Mouse (Mus musculus): ENCODE data around the gene Gadl1. TPM values are rescaled to one million over a fixed set of nuclear protein-coding genes. Genes with fewer than 3 reads are reported as not detected.

Gadl1 gene
- polyA plus RNA-seq, 1 experiment from 2014 or later, result 0.20 TPM

GRCm38 (mm10) chr9:115990661-115991060, 81.4 kb downstream of the Gadl1 start:
- ATAC-seq (ENCODE audit: low FRiP score, low read depth), result no peak
- Histone ChIP-seq H3K27ac (replicated peaks) (no peak overlapping the region), H3K4me3 (no peak overlapping the region), H3K9me3 (no peaks in the 10 kb centered on the region), H3K9ac (replicated peaks) (no peak overlapping the region), H3K4me2 (replicated peaks) (no peak overlapping the region), H3K36me3 (no peaks in the 10 kb centered on the region), H3K4me1 (no peaks in the 10 kb centered on the region), H3K27me3 (no peaks in the 10 kb centered on the region)
- 94% methylated on average over 7 of the region's 7 CpGs for WGBS

- H3K27me3 ChIP-seq, result no peaks in the 10 kb centered on the region
- H3K4me1 ChIP-seq, result no peaks in the 10 kb centered on the region
- no peak overlapping the region for H3K4me2 ChIP-seq (replicated peaks)
- H3K36me3 ChIP-seq, result no peaks in the 10 kb centered on the region
- no peak overlapping the region for H3K27ac ChIP-seq (replicated peaks)
- H3K9me3 ChIP-seq, result no peaks in the 10 kb centered on the region
- H3K9ac ChIP-seq (replicated peaks), result no peak overlapping the region
- no peak for ATAC-seq (ENCODE audit: low FRiP score, low read depth)
- H3K4me3 ChIP-seq, result no peak overlapping the region
- WGBS, result 93% methylated on average over 2 of the region's 2 CpGs
Observed at GRCm38 (mm10) chr9:115994772-115995171, 85.5 kb downstream of the Gadl1 start.

DNA sequence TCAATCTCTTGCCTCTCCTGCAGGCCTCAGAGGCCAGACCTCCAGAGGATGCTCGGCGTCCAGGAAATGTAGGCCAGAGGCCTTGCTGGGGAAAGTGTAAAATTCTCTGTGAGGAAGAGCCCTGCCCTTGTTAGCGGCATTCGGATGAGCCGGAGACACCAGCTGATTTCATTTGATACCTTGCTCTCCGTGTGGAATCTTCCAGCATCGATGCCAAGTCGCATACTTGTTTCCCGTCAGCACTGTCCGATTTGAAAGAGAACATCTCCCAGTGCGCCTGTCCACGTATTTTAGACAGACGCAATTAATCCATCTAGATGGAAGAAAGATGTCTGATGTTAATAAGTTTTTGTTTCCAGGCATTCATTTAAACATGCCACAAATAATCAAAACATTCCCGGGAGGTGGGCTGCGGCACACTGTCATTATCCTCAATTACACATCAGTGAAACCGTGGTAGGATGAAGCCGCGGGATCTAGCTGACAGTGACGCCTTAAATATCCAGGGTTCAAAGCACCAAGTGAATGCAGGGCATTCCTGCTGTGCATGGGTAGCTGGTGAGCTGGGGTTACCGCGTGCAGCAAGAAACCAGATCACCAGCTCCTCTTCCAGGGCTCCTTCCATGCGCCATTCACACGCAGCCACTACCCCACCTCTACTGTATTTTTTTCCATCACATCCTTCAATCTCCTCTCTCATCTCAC, 86.8 kb downstream of the Gadl1 start:
- Histone ChIP-seq H3K27ac (replicated peaks) (no peak overlapping the region), H3K4me3 (no peak overlapping the region), H3K4me2 (replicated peaks) (no peak overlapping the region), H3K4me1 (no peaks in the 10 kb centered on the region), H3K27me3 (no peaks in the 10 kb centered on the region), H3K9ac (replicated peaks) (no peak overlapping the region), H3K36me3 (no peaks in the 10 kb centered on the region), H3K9me3 (no peaks in the 10 kb centered on the region)
- WGBS, result 87% methylated on average over 23 of the region's 23 CpGs
- no peak for ATAC-seq (ENCODE audit: low FRiP score, low read depth)

GRCm38 (mm10) chr9:115998383-115998782, 89.1 kb downstream of the Gadl1 start:
- ATAC-seq (ENCODE audit: low FRiP score, low read depth), result no peak
- Histone ChIP-seq H3K9me3 (no peaks in the 10 kb centered on the region), H3K9ac (replicated peaks) (no peak overlapping the region), H3K36me3 (no peaks in the 10 kb centered on the region), H3K4me1 (no peaks in the 10 kb centered on the region), H3K27me3 (no peaks in the 10 kb centered on the region), H3K27ac (replicated peaks) (no peak overlapping the region), H3K4me3 (no peak overlapping the region), H3K4me2 (replicated peaks) (no peak overlapping the region)
- 76% methylated on average over 4 of the region's 4 CpGs for WGBS

GRCm38 (mm10) chr9:115999361-115999990, 90.2 kb downstream of the Gadl1 start:
- no peak for ATAC-seq (ENCODE audit: low FRiP score, low read depth)
- Histone ChIP-seq H3K9me3 (no peaks in the 10 kb centered on the region), H3K4me1 (no peaks in the 10 kb centered on the region), H3K27me3 (no peaks in the 10 kb centered on the region), H3K36me3 (no peaks in the 10 kb centered on the region), H3K9ac (replicated peaks) (no peak overlapping the region), H3K4me2 (replicated peaks) (no peak overlapping the region), H3K4me3 (no peak overlapping the region), H3K27ac (replicated peaks) (no peak overlapping the region)
- whole genome bisulfite sequencing, result 84% methylated on average over 8 of the region's 8 CpGs

GRCm38 (mm10) chr9:116013911-116014310, 104.7 kb downstream of the Gadl1 start:
- 61% methylated on average over 4 of the region's 4 CpGs for WGBS
- no peak overlapping the region for H3K9ac ChIP-seq (replicated peaks)

GRCm38 (mm10) chr9:116016221-116016620, 107.0 kb downstream of the Gadl1 start:
- Histone ChIP-seq H3K9me3 (0 out of 2 replicates have a peak, but pooled peaks cover under 1% of the 10 kb centered on the region), H3K9ac (replicated peaks) (no peak overlapping the region), H3K4me3 (no peak overlapping the region), H3K27me3 (no peaks in the 10 kb centered on the region), H3K4me1 (no peaks in the 10 kb centered on the region), H3K36me3 (no peaks in the 10 kb centered on the region), H3K27ac (replicated peaks) (no peak overlapping the region), H3K4me2 (replicated peaks) (no peak overlapping the region)
- WGBS, result 86% methylated on average over 9 of the region's 9 CpGs
- no peak for ATAC-seq (ENCODE audit: low FRiP score, low read depth)

More at GRCm38 (mm10) chr9:116013911-116014310, 104.7 kb downstream of the Gadl1 start:
- no peak overlapping the region for H3K27ac ChIP-seq (replicated peaks)
- no peaks in the 10 kb centered on the region for H3K27me3 ChIP-seq
- H3K9me3 ChIP-seq, result 0 out of 2 replicates have a peak, but pooled peaks cover 4% of the 10 kb centered on the region
- H3K4me2 ChIP-seq (replicated peaks), result no peak overlapping the region
- H3K36me3 ChIP-seq, result no peaks in the 10 kb centered on the region
- H3K4me3 ChIP-seq, result no peak overlapping the region
- ATAC-seq (ENCODE audit: low FRiP score, low read depth), result no peak
- H3K4me1 ChIP-seq, result no peaks in the 10 kb centered on the region

DNA sequence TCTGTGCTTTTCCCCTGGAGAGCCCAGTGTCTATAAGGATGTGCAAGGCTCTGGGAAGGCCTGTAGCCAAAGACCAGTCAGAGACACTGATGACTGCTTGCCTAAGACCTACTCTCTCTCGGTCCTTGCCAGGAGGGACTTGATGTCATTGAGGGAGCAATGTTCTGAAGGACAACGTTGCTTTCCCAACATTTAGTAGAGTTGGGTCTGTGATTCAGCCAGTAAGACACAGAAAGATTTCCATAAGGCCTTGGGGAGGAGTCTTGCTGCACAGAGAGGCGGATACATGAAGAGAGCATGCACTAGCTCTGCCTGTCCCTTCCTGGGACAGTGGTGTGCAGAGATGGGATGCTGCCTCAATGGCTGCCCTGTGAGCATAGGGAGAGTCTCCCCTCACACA, 107.8 kb downstream of the Gadl1 start:
- no peak overlapping the region for H3K9ac ChIP-seq (replicated peaks)
- H3K4me1 ChIP-seq, result no peaks in the 10 kb centered on the region
- H3K27ac ChIP-seq (replicated peaks), result no peak overlapping the region
- no peak overlapping the region for H3K4me3 ChIP-seq
- 92% methylated on average over 3 of the region's 3 CpGs for WGBS
- H3K4me2 ChIP-seq (replicated peaks), result no peak overlapping the region
- H3K27me3 ChIP-seq, result no peaks in the 10 kb centered on the region
- ATAC-seq (ENCODE audit: low FRiP score, low read depth), result no peak
- H3K36me3 ChIP-seq, result no peaks in the 10 kb centered on the region
- no peaks in the 10 kb centered on the region for H3K9me3 ChIP-seq

DNA sequence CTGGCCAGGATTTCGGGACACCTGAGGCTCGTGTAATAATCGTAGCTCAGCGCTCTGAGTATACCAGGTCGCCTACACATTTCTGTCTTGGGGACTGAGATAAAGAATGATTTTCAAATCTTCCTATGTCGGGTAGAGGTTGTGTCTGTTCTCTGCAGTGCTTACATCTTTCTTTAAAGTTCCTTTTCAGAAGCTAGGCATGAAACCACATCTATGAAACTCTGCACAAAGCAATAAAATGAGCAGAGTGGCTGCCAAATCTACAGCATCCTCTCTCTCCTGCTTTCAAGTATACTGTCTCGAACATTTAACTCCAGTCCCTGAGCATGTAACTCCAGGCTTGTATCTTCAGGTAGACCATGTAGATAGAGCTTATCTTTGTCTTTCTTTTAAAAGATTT, 109.3 kb downstream of the Gadl1 start:
- no peaks in the 10 kb centered on the region for H3K9me3 ChIP-seq
- 91% methylated on average over 7 of the region's 7 CpGs for WGBS
- no peak overlapping the region for H3K9ac ChIP-seq (replicated peaks)
- no peak overlapping the region for H3K4me2 ChIP-seq (replicated peaks)
- no peaks in the 10 kb centered on the region for H3K27me3 ChIP-seq
- no peak overlapping the region for H3K4me3 ChIP-seq
- no peak overlapping the region for H3K27ac ChIP-seq (replicated peaks)
- no peak for ATAC-seq (ENCODE audit: low FRiP score, low read depth)
- H3K36me3 ChIP-seq, result no peaks in the 10 kb centered on the region
- H3K4me1 ChIP-seq, result no peaks in the 10 kb centered on the region

DNA sequence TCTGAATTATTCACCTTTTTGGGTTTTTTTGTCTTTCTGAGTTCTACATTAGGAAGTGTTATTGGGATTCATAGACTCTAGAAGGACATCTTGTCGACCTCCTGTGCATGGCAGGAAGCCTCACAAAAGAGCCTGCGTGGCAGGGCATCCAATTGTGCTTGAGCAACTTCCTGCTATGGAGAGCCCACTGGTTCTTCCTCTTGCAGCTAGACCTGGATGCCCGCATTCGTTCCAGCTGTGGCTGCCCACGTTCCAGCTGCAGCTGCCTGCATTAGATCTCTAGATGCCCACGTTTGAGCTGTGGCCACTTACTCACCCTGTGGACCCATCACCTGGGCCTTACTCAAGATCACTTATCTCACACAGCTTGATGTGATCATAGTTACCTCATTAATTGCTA, 116.1 kb downstream of the Gadl1 start:
- Histone ChIP-seq H3K27ac (replicated peaks) (no peak overlapping the region), H3K27me3 (no peaks in the 10 kb centered on the region)
- WGBS, result 81% methylated on average over 6 of the region's 6 CpGs

GRCm38 (mm10) chr9:116029076-116029475, 119.8 kb downstream of the Gadl1 start:
- no peaks in the 10 kb centered on the region for H3K36me3 ChIP-seq
- WGBS, result 96% methylated on average over 2 of the region's 2 CpGs
- ATAC-seq (ENCODE audit: low FRiP score, low read depth), result no peak
- H3K27me3 ChIP-seq, result no peaks in the 10 kb centered on the region
- H3K4me3 ChIP-seq, result no peak overlapping the region
- H3K27ac ChIP-seq (replicated peaks), result no peak overlapping the region
- no peaks in the 10 kb centered on the region for H3K9me3 ChIP-seq
- H3K4me1 ChIP-seq, result no peaks in the 10 kb centered on the region
- no peak overlapping the region for H3K4me2 ChIP-seq (replicated peaks)
- H3K9ac ChIP-seq (replicated peaks), result no peak overlapping the region

More for the DNA sequence above, 116.1 kb downstream of the Gadl1 start:
- no peaks in the 10 kb centered on the region for H3K4me1 ChIP-seq
- no peak overlapping the region for H3K4me3 ChIP-seq
- no peaks in the 10 kb centered on the region for H3K9me3 ChIP-seq
- H3K36me3 ChIP-seq, result no peaks in the 10 kb centered on the region
- H3K4me2 ChIP-seq (replicated peaks), result no peak overlapping the region
- no peak for ATAC-seq (ENCODE audit: low FRiP score, low read depth)
- no peak overlapping the region for H3K9ac ChIP-seq (replicated peaks)

DNA sequence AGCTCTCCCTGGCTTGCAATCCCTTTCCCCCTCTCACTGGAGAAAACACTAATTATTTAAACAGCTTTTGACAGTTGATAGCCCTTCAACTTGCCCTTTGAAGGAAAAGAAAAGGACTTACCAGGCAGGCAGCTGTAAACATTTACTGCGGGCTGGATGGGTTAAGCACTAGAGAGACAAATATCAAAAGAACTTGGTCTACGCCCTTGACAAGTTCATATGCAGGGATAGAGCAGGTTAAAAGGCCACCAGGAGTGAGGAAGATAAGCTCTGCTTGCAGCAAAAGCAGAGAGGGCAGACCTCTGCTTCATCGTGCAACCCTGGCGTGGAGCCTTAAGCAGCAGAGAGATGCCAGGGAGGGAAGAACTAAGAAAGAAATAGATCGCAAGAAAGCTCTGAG, 123.5 kb downstream of the Gadl1 start:
- 63% methylated on average over 5 of the region's 5 CpGs for WGBS

More for the DNA sequence above, 123.5 kb downstream of the Gadl1 start:
- H3K27me3 ChIP-seq, result no peaks in the 10 kb centered on the region
- no peak for ATAC-seq (ENCODE audit: low FRiP score, low read depth)
- no peak overlapping the region for H3K4me3 ChIP-seq
- no peak overlapping the region for H3K4me2 ChIP-seq (replicated peaks)
- no peak overlapping the region for H3K9ac ChIP-seq (replicated peaks)
- no peaks in the 10 kb centered on the region for H3K4me1 ChIP-seq
- H3K27ac ChIP-seq (replicated peaks), result no peak overlapping the region
- H3K9me3 ChIP-seq, result no peaks in the 10 kb centered on the region
- H3K36me3 ChIP-seq, result no peaks in the 10 kb centered on the region
